Mouse (Mus musculus): Measurements from ENCODE around the gene Gm9507.
"Not testable (repeated sequence)": the region's sequence is repeated elsewhere in the genome, so short reads cannot be mapped to it uniquely, and the experiment has no call there.

Gene Gm9507

DNA sequence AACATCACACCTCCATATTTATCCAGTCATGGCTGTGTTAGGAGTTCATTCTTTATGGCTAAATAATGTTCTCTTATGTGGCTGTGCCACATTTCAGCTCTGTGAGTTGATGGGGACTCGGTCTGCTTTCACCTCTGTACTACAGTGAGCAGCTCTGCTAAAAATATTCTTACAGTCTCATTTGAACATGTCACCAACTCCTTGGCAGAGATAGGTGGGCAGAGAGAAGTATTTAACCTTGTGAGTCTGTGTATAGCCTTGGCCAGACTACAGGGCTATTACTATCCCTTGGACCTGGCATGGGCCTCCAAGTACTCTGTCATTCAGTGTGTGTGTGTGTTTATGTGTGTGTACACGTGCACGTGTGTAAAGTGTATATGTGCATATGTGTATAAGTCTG lies 39.5 kb downstream of the Gm9507 start:
- not testable (repeated sequence) for DNase-seq (ENCODE audit: low read depth, low spot score)

- not testable (repeated sequence) for DNase-seq (ENCODE audit: low read depth, low spot score)
Measured at GRCm38 (mm10) chr10:77771225-77771624, 40.4 kb downstream of the Gm9507 start, which contains the start of gene Gm3238. TSS of gene Gm3238 (minus strand) at chr10:77771325.

DNA sequence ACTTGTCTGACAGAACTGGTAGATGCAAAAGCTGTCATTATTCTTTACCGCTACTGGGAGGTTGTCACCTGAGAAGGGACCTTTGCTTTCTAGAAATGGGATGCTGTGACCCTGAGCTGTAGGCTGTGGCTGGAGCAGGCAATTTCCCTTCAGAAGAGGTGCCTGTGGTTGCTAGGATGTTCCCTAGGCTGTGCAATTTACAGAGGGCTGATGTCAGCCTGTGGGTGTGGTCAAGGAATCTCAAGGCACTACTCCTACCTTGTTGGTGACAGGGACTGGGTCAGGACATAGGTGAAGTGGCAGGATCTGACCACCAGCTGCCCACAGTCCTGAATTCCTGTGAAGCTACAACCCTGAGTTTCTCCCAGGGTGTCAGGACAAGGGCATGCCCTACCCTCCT lies 41.9 kb downstream of the Gm9507 start:
- DNase-seq (ENCODE audit: low read depth, low spot score): no peak

All from c-Kit-negative CD71-positive TER-119-positive erythroid progenitor cells, embryonic 14.5 days (primary cell).